Mouse (Mus musculus) liver, adult 2 months (tissue): ENCODE data around the gene Cd300lg.

Source experiments
- CTCF ChIP-seq: fragments of 200-500 bp; IDR thresholded peaks from 2 replicates; pipeline ENCODE4 v1.5.1; 2011; ENCODE audit warnings: low read depth, low read length, control low read depth
- POLR2A ChIP-seq: fragments of 200-500 bp; IDR thresholded peaks from 2 replicates; pipeline ENCODE4 v1.6.1; 2011; ENCODE audit warnings: low read length, control low read depth; ENCODE audit not compliant: insufficient read depth; ENCODE audit errors: extremely low read depth

GRCm38 (mm10) chr11:102024084-102024758 lies 17.1 kb upstream of the Cd300lg start:
- TF ChIP-seq CTCF (no peak), POLR2A (no peak)
